Mouse (Mus musculus): ENCODE results near the gene Hist2h3b.
"Not testable (repeated sequence)": the region's sequence is repeated elsewhere in the genome, so short reads cannot be mapped to it uniquely, and the experiment has no call there.

The Hist2h3b gene

GRCm38 (mm10) chr3:96284457-96284856, 16.0 kb downstream of the Hist2h3b start:
- no peak overlapping the region for H3K4me3 ChIP-seq (replicated peaks; ENCODE audit: low read length)
- no peak for TF ChIP-seq NANOG (IDR thresholded peaks at IDR 0.05; ENCODE audit: borderline replicate concordance, low read length)
- peak; percentile 44 for TF ChIP-seq CTCF (conservative IDR thresholded peaks at IDR 0.05; ENCODE audit: low read length)
- no peaks in the 10 kb centered on the region for H3K36me3 ChIP-seq (ENCODE audit: insufficient read depth, low read length)
- H3K9me3 ChIP-seq (ENCODE audit: low read length) = peaks cover 11% of the 10 kb centered on the region
- peaks cover 36% of the 10 kb centered on the region for H3K4me1 ChIP-seq (replicated peaks; ENCODE audit: low read depth, low read length)
- peaks cover 3% of the 10 kb centered on the region; the same call in 1 of the 2 replicates for H3K27me3 ChIP-seq (ENCODE audit: insufficient read depth, low read length)

- H3K36me3 ChIP-seq (ENCODE audit: insufficient read depth, low read length); H3K27me3 ChIP-seq (ENCODE audit: insufficient read depth, low read length); H3K4me3 ChIP-seq (replicated peaks; ENCODE audit: low read length): not testable (repeated sequence)
- Histone ChIP-seq H3K4me1 (replicated peaks; ENCODE audit: low read depth, low read length) (peaks cover 35% of the 10 kb centered on the region), H3K9me3 (ENCODE audit: low read length) (peaks cover 11% of the 10 kb centered on the region)
- peak; percentile 85 for TF ChIP-seq CTCF (conservative IDR thresholded peaks at IDR 0.05; ENCODE audit: low read length)
Measured at GRCm38 (mm10) chr3:96287334-96287733, 18.9 kb downstream of the Hist2h3b start.

GRCm38 (mm10) chr3:96289201-96289600, 20.7 kb downstream of the Hist2h3b start:
- peaks cover 42% of the 10 kb centered on the region for H3K4me1 ChIP-seq (replicated peaks; ENCODE audit: low read depth, low read length)
- TF ChIP-seq CTCF (conservative IDR thresholded peaks at IDR 0.05; ENCODE audit: low read length) (no peak), NANOG (IDR thresholded peaks at IDR 0.05; ENCODE audit: borderline replicate concordance, low read length) (peak; percentile 78)
- H3K9me3 ChIP-seq (ENCODE audit: low read length) = peaks cover 11% of the 10 kb centered on the region
- H3K4me3 ChIP-seq (replicated peaks; ENCODE audit: low read length) = no peak overlapping the region
- H3K27me3 ChIP-seq (ENCODE audit: insufficient read depth, low read length) = peaks cover 4% of the 10 kb centered on the region
- no peaks in the 10 kb centered on the region for H3K36me3 ChIP-seq (ENCODE audit: insufficient read depth, low read length)

DNA sequence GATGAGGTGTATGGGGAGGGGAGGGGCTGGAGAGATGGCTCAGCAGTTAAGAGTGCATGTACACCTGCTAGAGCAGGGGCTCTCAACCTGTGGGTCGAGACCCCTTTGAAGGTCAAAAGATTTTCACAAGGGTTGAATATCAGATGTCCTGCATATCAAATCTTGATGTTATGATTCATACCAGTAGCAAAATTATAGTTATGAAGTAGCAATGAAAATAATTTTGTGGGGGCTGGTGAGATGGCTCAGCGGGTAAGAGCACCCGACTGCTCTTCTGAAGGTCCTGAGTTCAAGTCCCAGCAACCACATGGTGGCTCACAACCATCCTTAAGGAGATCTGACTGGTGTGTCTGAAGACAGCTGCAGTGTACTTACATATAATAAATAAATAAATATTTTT, 22.3 kb downstream of the Hist2h3b start:
- H3K36me3 ChIP-seq (ENCODE audit: insufficient read depth, low read length); H3K4me3 ChIP-seq (replicated peaks; ENCODE audit: low read length); H3K27me3 ChIP-seq (ENCODE audit: insufficient read depth, low read length): not testable (repeated sequence)
- peaks cover 11% of the 10 kb centered on the region for H3K9me3 ChIP-seq (ENCODE audit: low read length)
- peaks cover 41% of the 10 kb centered on the region for H3K4me1 ChIP-seq (replicated peaks; ENCODE audit: low read depth, low read length)

DNA sequence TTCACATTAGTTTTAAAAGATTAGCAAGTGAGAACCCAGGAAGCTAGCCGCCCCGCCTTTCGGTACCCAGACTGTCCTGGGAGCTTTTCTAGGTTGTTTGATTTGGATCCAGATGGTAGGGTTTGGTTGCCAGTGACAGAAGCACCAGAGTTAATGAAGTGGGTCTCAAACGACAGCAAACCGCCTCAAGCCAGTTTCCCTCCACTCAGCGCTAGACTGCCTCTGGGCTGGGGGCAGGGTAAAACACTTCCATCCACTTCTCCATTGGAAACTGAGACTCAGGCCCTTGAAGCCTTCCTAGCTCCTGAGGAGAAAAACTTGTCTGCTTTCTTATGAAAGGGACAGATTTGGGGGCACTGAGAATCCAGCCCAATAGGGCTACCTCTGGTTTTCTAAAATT, 24.2 kb downstream of the Hist2h3b start:
- Histone ChIP-seq H3K4me1 (replicated peaks; ENCODE audit: low read depth, low read length) (peaks cover 41% of the 10 kb centered on the region), H3K4me3 (replicated peaks; ENCODE audit: low read length) (0 out of 2 replicates have a peak overlapping the region, but pooled peaks have one; percentile 2), H3K9me3 (ENCODE audit: low read length) (peaks cover 2% of the 10 kb centered on the region), H3K27me3 (ENCODE audit: insufficient read depth, low read length) (peaks cover 4% of the 10 kb centered on the region; the same call in 1 of the 2 replicates), H3K36me3 (ENCODE audit: insufficient read depth, low read length) (no peaks in the 10 kb centered on the region)
- TF ChIP-seq POU5F1 (IDR thresholded peaks at IDR 0.05; ENCODE audit: borderline replicate concordance, low read length) = no peak
- no peak for TF ChIP-seq CTCF (conservative IDR thresholded peaks at IDR 0.05; ENCODE audit: low read length)
- no peak for TF ChIP-seq NANOG (IDR thresholded peaks at IDR 0.05; ENCODE audit: borderline replicate concordance, low read length)

GRCm38 (mm10) chr3:96293368-96293767, 24.9 kb downstream of the Hist2h3b start:
- Histone ChIP-seq H3K36me3 (ENCODE audit: insufficient read depth, low read length) (no peaks in the 10 kb centered on the region), H3K4me1 (replicated peaks; ENCODE audit: low read depth, low read length) (peaks cover 40% of the 10 kb centered on the region), H3K9me3 (ENCODE audit: low read length) (no peaks in the 10 kb centered on the region), H3K4me3 (replicated peaks; ENCODE audit: low read length) (no peak overlapping the region), H3K27me3 (ENCODE audit: insufficient read depth, low read length) (peaks cover 4% of the 10 kb centered on the region; the same call in 1 of the 2 replicates)
- no peak for TF ChIP-seq POU5F1 (IDR thresholded peaks at IDR 0.05; ENCODE audit: borderline replicate concordance, low read length)
- no peak for TF ChIP-seq CTCF (conservative IDR thresholded peaks at IDR 0.05; ENCODE audit: low read length)
- no peak for TF ChIP-seq NANOG (IDR thresholded peaks at IDR 0.05; ENCODE audit: borderline replicate concordance, low read length)

DNA sequence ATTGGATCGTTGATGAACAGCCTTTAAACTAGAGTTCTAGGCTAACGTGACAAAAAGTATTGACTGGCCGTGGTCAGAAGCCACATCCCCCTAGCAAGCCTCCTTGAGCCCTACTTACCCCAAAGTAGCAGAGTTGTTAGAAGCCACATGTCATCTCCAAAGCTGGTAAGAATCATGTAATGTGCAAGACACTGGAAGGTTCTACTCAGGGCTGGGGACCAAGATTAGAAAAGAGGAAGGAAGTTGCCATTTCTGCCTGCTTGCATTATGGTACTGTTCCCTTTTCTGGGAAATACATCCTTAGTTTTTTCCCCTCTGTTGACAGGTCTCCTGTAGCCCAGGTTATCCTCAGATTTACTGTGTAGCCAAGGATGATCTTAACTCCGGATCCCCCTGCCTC, 25.3 kb downstream of the Hist2h3b start, which contains the start of gene Fcgr1:
TSS of gene Fcgr1 (minus strand) at position 183 of the 400 bp plus-strand sequence.
- peaks cover 4% of the 10 kb centered on the region; the same call in 1 of the 2 replicates for H3K27me3 ChIP-seq (ENCODE audit: insufficient read depth, low read length)
- no peak for TF ChIP-seq POU5F1 (IDR thresholded peaks at IDR 0.05; ENCODE audit: borderline replicate concordance, low read length)
- no peak for TF ChIP-seq NANOG (IDR thresholded peaks at IDR 0.05; ENCODE audit: borderline replicate concordance, low read length)
- no peak for TF ChIP-seq CTCF (conservative IDR thresholded peaks at IDR 0.05; ENCODE audit: low read length)

DNA sequence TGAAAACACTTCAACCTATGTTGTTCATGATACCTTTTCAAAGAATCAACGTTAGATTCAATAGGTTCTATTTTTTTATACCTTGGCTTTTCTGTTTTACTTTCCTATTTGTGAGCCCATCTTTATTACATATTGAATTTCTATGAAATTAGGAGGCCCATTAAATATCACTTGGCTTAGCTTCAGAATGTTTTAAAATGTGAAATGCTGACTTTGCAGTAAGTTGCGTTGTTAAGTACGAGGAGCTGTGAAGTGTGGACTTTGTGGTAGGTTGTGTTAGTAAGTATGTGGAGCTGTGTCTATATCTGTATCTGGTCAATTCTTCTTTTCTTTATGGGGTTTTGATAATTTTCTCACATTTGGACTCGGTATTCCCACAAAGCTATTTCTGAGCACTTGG, 29.9 kb downstream of the Hist2h3b start:
- H3K36me3 ChIP-seq (ENCODE audit: insufficient read depth, low read length) = no peaks in the 10 kb centered on the region
- TF ChIP-seq POU5F1 (IDR thresholded peaks at IDR 0.05; ENCODE audit: borderline replicate concordance, low read length) (no peak), CTCF (conservative IDR thresholded peaks at IDR 0.05; ENCODE audit: low read length) (no peak), NANOG (IDR thresholded peaks at IDR 0.05; ENCODE audit: borderline replicate concordance, low read length) (no peak)

More for the DNA sequence above, 25.3 kb downstream of the Hist2h3b start, which contains the start of gene Fcgr1:
- Histone ChIP-seq H3K4me3 (replicated peaks; ENCODE audit: low read length) (0 out of 2 replicates have a peak within 1 kb of the TSS, but pooled peaks have one; percentile 2), H3K4me1 (replicated peaks; ENCODE audit: low read depth, low read length) (peaks cover 37% of the 10 kb centered on the region), H3K9me3 (ENCODE audit: low read length) (0 out of 2 replicates have a peak, but pooled peaks cover 4% of the 10 kb centered on the region), H3K36me3 (ENCODE audit: insufficient read depth, low read length) (no peaks in the 10 kb centered on the region)

DNA sequence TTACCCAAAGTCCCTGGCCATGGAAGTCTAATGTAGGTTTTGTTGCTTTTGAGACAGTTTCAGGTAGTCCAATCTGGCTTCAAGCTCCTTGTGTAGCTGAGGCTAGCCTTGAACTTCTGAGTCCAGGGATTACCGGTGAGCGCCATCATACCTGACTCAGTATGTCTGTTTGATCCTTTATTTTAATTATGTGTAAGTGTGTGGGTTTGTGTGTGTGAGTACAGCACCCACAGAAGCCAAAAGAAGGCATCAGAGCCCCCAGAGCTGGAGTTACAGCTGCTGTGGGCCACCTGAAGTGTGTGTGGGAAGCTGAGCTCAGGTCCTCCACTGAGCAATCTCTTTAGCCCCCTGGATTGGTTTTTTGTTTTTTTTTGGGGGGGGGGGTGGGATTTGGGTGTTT, 31.1 kb downstream of the Hist2h3b start:
- Histone ChIP-seq H3K36me3 (ENCODE audit: insufficient read depth, low read length) (no peaks in the 10 kb centered on the region), H3K9me3 (ENCODE audit: low read length) (0 out of 2 replicates have a peak, but pooled peaks cover 5% of the 10 kb centered on the region), H3K4me3 (replicated peaks; ENCODE audit: low read length) (no peak overlapping the region), H3K27me3 (ENCODE audit: insufficient read depth, low read length) (peaks cover 26% of the 10 kb centered on the region), H3K4me1 (replicated peaks; ENCODE audit: low read depth, low read length) (peaks cover 23% of the 10 kb centered on the region)
- TF ChIP-seq NANOG (IDR thresholded peaks at IDR 0.05; ENCODE audit: borderline replicate concordance, low read length) (no peak), CTCF (conservative IDR thresholded peaks at IDR 0.05; ENCODE audit: low read length) (no peak), POU5F1 (IDR thresholded peaks at IDR 0.05; ENCODE audit: borderline replicate concordance, low read length) (no peak)

More for the DNA sequence above, 29.9 kb downstream of the Hist2h3b start:
- H3K27me3 ChIP-seq (ENCODE audit: insufficient read depth, low read length) = peaks cover 30% of the 10 kb centered on the region
- 0 out of 2 replicates have a peak, but pooled peaks cover 5% of the 10 kb centered on the region for H3K9me3 ChIP-seq (ENCODE audit: low read length)
- H3K4me3 ChIP-seq (replicated peaks; ENCODE audit: low read length) = no peak overlapping the region
- peaks cover 24% of the 10 kb centered on the region for H3K4me1 ChIP-seq (replicated peaks; ENCODE audit: low read depth, low read length)
